Mouse (Mus musculus): ENCODE results near the gene Cnn1. TPM values are rescaled to one million over a fixed set of nuclear protein-coding genes. Genes with fewer than 3 reads are reported as not detected.
"Not testable (repeated sequence)": the region's sequence is repeated elsewhere in the genome, so short reads cannot be mapped to it uniquely, and the experiment has no call there.

The Cnn1 gene
- polyA plus RNA-seq, 1 experiment, result not detected

- Histone ChIP-seq H3K27ac (ENCODE audit: control insufficient read depth, insufficient read depth, low read depth, low read length, poor library complexity) (no peak overlapping the region), H3K4me3 (replicated peaks; ENCODE audit: control insufficient read depth, low read depth, low read length) (no peak overlapping the region), H3K4me1 (ENCODE audit: control insufficient read depth, insufficient read depth, low read length) (no peaks in the 10 kb centered on the region; the same call in none of the 2 replicates)
- WGBS, result 71% methylated on average over 3 of the region's 3 CpGs
- TF ChIP-seq CTCF (IDR thresholded peaks at IDR 0.05; ENCODE audit: control insufficient read depth, insufficient read depth, low read length) (peak; percentile 91), POLR2A (IDR thresholded peaks at IDR 0.05; ENCODE audit: borderline replicate concordance, control insufficient read depth, low read depth, low read length) (no peak)
These were observed 32.6 kb upstream of the Cnn1 start for GRCm38 (mm10) chr9:22066433-22066832.

- no peaks in the 10 kb centered on the region; the same call in none of the 2 replicates for H3K4me1 ChIP-seq (ENCODE audit: control insufficient read depth, insufficient read depth, low read length)
- WGBS, result 89% methylated on average over 5 of the region's 5 CpGs
- H3K4me3 ChIP-seq (replicated peaks; ENCODE audit: control insufficient read depth, low read depth, low read length), result no peak overlapping the region
- no peak for TF ChIP-seq CTCF (IDR thresholded peaks at IDR 0.05; ENCODE audit: control insufficient read depth, insufficient read depth, low read length)
- no peak for TF ChIP-seq POLR2A (IDR thresholded peaks at IDR 0.05; ENCODE audit: borderline replicate concordance, control insufficient read depth, low read depth, low read length)
- no peak overlapping the region for H3K27ac ChIP-seq (ENCODE audit: control insufficient read depth, insufficient read depth, low read depth, low read length, poor library complexity)
These were observed 31.8 kb upstream of the Cnn1 start for GRCm38 (mm10) chr9:22067195-22067594.

GRCm38 (mm10) chr9:22069881-22070553 is 29.0 kb upstream of the Cnn1 start:
- TF ChIP-seq POLR2A (IDR thresholded peaks at IDR 0.05; ENCODE audit: borderline replicate concordance, control insufficient read depth, low read depth, low read length) (no peak), CTCF (IDR thresholded peaks at IDR 0.05; ENCODE audit: control insufficient read depth, insufficient read depth, low read length) (no peak)
- peak overlapping the region; percentile 96; the same call in 1 of the 2 replicates for H3K27ac ChIP-seq (ENCODE audit: control insufficient read depth, insufficient read depth, low read depth, low read length, poor library complexity)

GRCm38 (mm10) chr9:22070791-22071573 is 28.0 kb upstream of the Cnn1 start, which contains the start of the genes Gm49318 and Zfp653:
Gene Gm49318 (minus strand): TSS chr9:22071259.
Gene Zfp653 (minus strand): TSS chr9:22071376.
- H3K4me1 ChIP-seq (ENCODE audit: control insufficient read depth, insufficient read depth, low read length), result no peaks in the 10 kb centered on the region; the same call in none of the 2 replicates
- TF ChIP-seq CTCF (IDR thresholded peaks at IDR 0.05; ENCODE audit: control insufficient read depth, insufficient read depth, low read length) (no peak), POLR2A (IDR thresholded peaks at IDR 0.05; ENCODE audit: borderline replicate concordance, control insufficient read depth, low read depth, low read length) (peak; percentile 10; the same call in 1 of the 2 replicates)
- peak within 1 kb of the TSS; percentile 96 for H3K27ac ChIP-seq (ENCODE audit: control insufficient read depth, insufficient read depth, low read depth, low read length, poor library complexity)
- peak within 1 kb of the TSS; percentile 92 for H3K4me3 ChIP-seq (replicated peaks; ENCODE audit: control insufficient read depth, low read depth, low read length)
- under 1% methylated on average over 75 of the region's 87 CpGs for WGBS

More at GRCm38 (mm10) chr9:22069881-22070553, 29.0 kb upstream of the Cnn1 start:
- Histone ChIP-seq H3K4me1 (ENCODE audit: control insufficient read depth, insufficient read depth, low read length) (no peaks in the 10 kb centered on the region; the same call in none of the 2 replicates), H3K4me3 (replicated peaks; ENCODE audit: control insufficient read depth, low read depth, low read length) (peak overlapping the region; percentile 92)
- 56% methylated on average over 4 of the region's 4 CpGs for WGBS

- no peak overlapping the region for H3K27ac ChIP-seq (ENCODE audit: control insufficient read depth, insufficient read depth, low read depth, low read length, poor library complexity)
- TF ChIP-seq CTCF (IDR thresholded peaks at IDR 0.05; ENCODE audit: control insufficient read depth, insufficient read depth, low read length), result no peak
- no peak for TF ChIP-seq POLR2A (IDR thresholded peaks at IDR 0.05; ENCODE audit: borderline replicate concordance, control insufficient read depth, low read depth, low read length)
- no peaks in the 10 kb centered on the region; the same call in none of the 2 replicates for H3K4me1 ChIP-seq (ENCODE audit: control insufficient read depth, insufficient read depth, low read length)
- no peak overlapping the region for H3K4me3 ChIP-seq (replicated peaks; ENCODE audit: control insufficient read depth, low read depth, low read length)
- 84% methylated on average over 4 of the region's 4 CpGs for WGBS
These were observed 26.7 kb upstream of the Cnn1 start for GRCm38 (mm10) chr9:22072276-22072675.

- H3K4me3 ChIP-seq (replicated peaks; ENCODE audit: control insufficient read depth, low read depth, low read length); H3K27ac ChIP-seq (ENCODE audit: control insufficient read depth, insufficient read depth, low read depth, low read length, poor library complexity); H3K4me1 ChIP-seq (ENCODE audit: control insufficient read depth, insufficient read depth, low read length): not testable (repeated sequence)
- WGBS, result 78% methylated on average over 5 of the region's 5 CpGs
These were observed 23.2 kb upstream of the Cnn1 start for GRCm38 (mm10) chr9:22075778-22076177.

- TF ChIP-seq CTCF (IDR thresholded peaks at IDR 0.05; ENCODE audit: control insufficient read depth, insufficient read depth, low read length) (no peak), POLR2A (IDR thresholded peaks at IDR 0.05; ENCODE audit: borderline replicate concordance, control insufficient read depth, low read depth, low read length) (no peak)
- 92% methylated on average over 23 of the region's 23 CpGs for WGBS
These were observed 22.8 kb upstream of the Cnn1 start for GRCm38 (mm10) chr9:22076223-22076622.

GRCm38 (mm10) chr9:22084667-22085021 is 14.4 kb upstream of the Cnn1 start:
- no peak overlapping the region for H3K27ac ChIP-seq (ENCODE audit: control insufficient read depth, insufficient read depth, low read depth, low read length, poor library complexity)
- peak overlapping the region; percentile 95 for H3K4me3 ChIP-seq (replicated peaks; ENCODE audit: control insufficient read depth, low read depth, low read length)
- WGBS, result 18% methylated on average over 4 of the region's 4 CpGs
- TF ChIP-seq CTCF (IDR thresholded peaks at IDR 0.05; ENCODE audit: control insufficient read depth, insufficient read depth, low read length), result no peak
- no peak for TF ChIP-seq POLR2A (IDR thresholded peaks at IDR 0.05; ENCODE audit: borderline replicate concordance, control insufficient read depth, low read depth, low read length)
- H3K4me1 ChIP-seq (ENCODE audit: control insufficient read depth, insufficient read depth, low read length), result peaks cover 2% of the 10 kb centered on the region; the same call in 1 of the 2 replicates

More at GRCm38 (mm10) chr9:22076223-22076622, 22.8 kb upstream of the Cnn1 start:
- Histone ChIP-seq H3K4me1 (ENCODE audit: control insufficient read depth, insufficient read depth, low read length) (no peaks in the 10 kb centered on the region), H3K27ac (ENCODE audit: control insufficient read depth, insufficient read depth, low read depth, low read length, poor library complexity) (no peak overlapping the region), H3K4me3 (replicated peaks; ENCODE audit: control insufficient read depth, low read depth, low read length) (no peak overlapping the region)

Measured in bone marrow, adult 2 months (tissue).